Mouse (Mus musculus) kidney, adult 11 months (tissue): ENCODE data around the gene Ankrd37.

Experiments used
- DNase-seq: peaks from one replicate; pipeline ENCODE4 v3.0.0; 2022

The Ankrd37 gene

GRCm38 (mm10) chr8:45973988-45974505 is 31.5 kb downstream of the Ankrd37 start:
- DNase-seq: no peak

- DNase-seq: no peak
Observed at GRCm38 (mm10) chr8:45970894-45971293, 34.6 kb downstream of the Ankrd37 start.

- DNase-seq: no peak
Observed at GRCm38 (mm10) chr8:45950622-45951021, 54.9 kb downstream of the Ankrd37 start.
